Mouse (Mus musculus) hindbrain, postnatal 0 days (tissue): ENCODE measurements around the gene Ahsg. TPM values are rescaled to one million over a fixed set of nuclear protein-coding genes. Genes with fewer than 3 reads are reported as not detected.

Experiments
- ATAC-seq: fragments of 200-750 bp; cut with Nextera tagmentation; 2 replicates; pipeline ENCODE4 v1.8.0; 2017; ENCODE audit warnings: mild to moderate bottlenecking, moderate TSS enrichment, moderate library complexity
- DNase-seq: peaks from one replicate; pipeline ENCODE4 v3.0.0-alpha.2; 2015; ENCODE audit warnings: low spot score
- H3K27ac ChIP-seq: fragments of 300-500 bp; sonication (generic); 2 replicates; pipeline ENCODE4 v1.5.1; 2014; ENCODE audit warnings: mild to moderate bottlenecking
- H3K27me3 ChIP-seq: fragments of 300-500 bp; sonication (generic); 2 replicates; pipeline ENCODE4 v1.6.1; 2014; ENCODE audit warnings: low read length, mixed read lengths; ENCODE audit not compliant: insufficient read depth
- H3K36me3 ChIP-seq: fragments of 300-500 bp; sonication (generic); 2 replicates; pipeline ENCODE4 v1.6.1; 2014; ENCODE audit warnings: low read length, mixed read lengths; ENCODE audit not compliant: insufficient read depth
- H3K4me1 ChIP-seq: fragments of 300-500 bp; sonication (generic); 2 replicates; pipeline ENCODE4 v1.6.1; 2014; ENCODE audit warnings: antibody characterized with exemption, low read length, mixed read lengths; ENCODE audit not compliant: insufficient read depth
- H3K4me2 ChIP-seq: fragments of 300-500 bp; sonication (generic); 2 replicates; pipeline ENCODE4 v1.6.1; 2014; ENCODE audit warnings: low read depth, mild to moderate bottlenecking, low read length, moderate library complexity, mixed read lengths
- H3K4me3 ChIP-seq: fragments of 300-500 bp; sonication (generic); 2 replicates; pipeline ENCODE4 v1.5.1; 2014; ENCODE audit warnings: low read length
- H3K9ac ChIP-seq: fragments of 300-500 bp; sonication (generic); replicated peaks from 2 replicates; pipeline ENCODE4 v1.6.1; 2014; ENCODE audit warnings: mild to moderate bottlenecking, low read length, moderate library complexity, mixed read lengths
- H3K9me3 ChIP-seq: fragments of 300-500 bp; sonication (generic); 2 replicates; pipeline ENCODE4 v1.6.1; 2016; ENCODE audit warnings: low read length, mixed read lengths
- CTCF ChIP-seq: IDR thresholded peaks from 2 replicates; pipeline ENCODE4 v1.5.1; 2016; ENCODE audit warnings: antibody characterized with exemption, control low read depth, low read depth
- WGBS: fragments of 180-500 bp; shearing (Covaris S2); extraction: QIAGEN DNeasy Blood & Tissue Kit; methylation state at CpG from one replicate; pipeline ENCODE4 v1.1.7; 2014; 5-methylcytosine and 5-hydroxymethylcytosine counted together
- polyA plus RNA-seq: library from polyadenylated mRNA; unstranded; fragments of >200 nt; fragmentation: Nextera tagmentation; extraction: Ambion mirVana; gene quantifications from 2 replicates; pipeline ENCODE4 v1.2.1, GENCODE M21; 2015
- total RNA-seq: library from RNA; depleted of rRNA; stranded (reverse); fragments of >200 nt; gene quantifications from 2 replicates; pipeline ENCODE4 v1.2.3, GENCODE M21; 2014

Ahsg gene
- total and polyA plus RNA-seq, 2 experiments from 2014 or later: not detected

DNA sequence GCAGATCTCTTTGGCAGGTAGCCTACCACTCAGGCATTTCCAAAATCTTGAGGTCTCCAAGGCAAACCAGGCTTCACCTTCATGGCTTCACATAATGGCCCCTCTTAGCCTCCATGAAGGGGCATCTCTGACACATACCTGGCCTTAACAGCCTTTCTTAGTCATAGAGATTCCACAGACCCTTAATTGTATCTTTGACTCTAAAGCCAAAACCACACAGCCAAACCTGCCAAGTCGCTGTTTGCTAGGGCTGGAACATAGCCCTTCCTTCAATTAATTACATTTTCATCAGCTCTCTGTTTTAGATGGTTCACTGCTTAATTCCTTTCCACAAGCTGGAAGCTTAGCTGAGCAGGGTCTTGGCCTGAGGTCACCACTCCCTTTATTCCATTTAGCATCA lies 42.7 kb upstream of the Ahsg start:
- Histone ChIP-seq H3K9me3 (no peaks in the 10 kb centered on the region), H3K27ac (no peak overlapping the region), H3K4me2 (no peak overlapping the region), H3K27me3 (no peaks in the 10 kb centered on the region), H3K4me1 (0 out of 2 replicates have a peak, but pooled peaks cover 7% of the 10 kb centered on the region), H3K4me3 (no peak overlapping the region), H3K36me3 (no peaks in the 10 kb centered on the region; the same call in 1 of the 2 replicates), H3K9ac (no peak overlapping the region)
- DNase-seq (no peak), ATAC-seq (no peak)
- WGBS: 72% methylated on average over 1 of the region's 1 CpGs
- no peak for TF ChIP-seq CTCF

DNA sequence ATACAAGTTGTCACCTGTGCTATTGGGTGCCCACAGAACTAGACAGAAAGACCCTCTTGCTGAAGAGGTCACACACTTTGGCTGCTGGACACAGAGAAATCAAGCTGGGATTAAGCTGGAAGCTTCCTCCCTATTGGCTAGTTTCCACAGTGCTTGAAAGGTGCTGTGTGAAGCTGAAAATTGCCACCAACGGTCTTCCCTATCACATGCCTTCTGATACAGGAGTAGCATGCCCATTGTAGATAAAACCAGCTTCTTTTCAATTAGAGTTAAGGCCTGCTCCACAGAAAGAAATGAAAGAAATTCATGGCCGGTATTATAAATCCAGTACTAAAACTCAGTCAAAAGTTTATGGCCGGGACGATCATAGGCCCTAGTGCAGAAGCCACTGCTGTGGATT lies 38.4 kb upstream of the Ahsg start:
- no peak for DNase-seq
- Histone ChIP-seq H3K36me3 (no peaks in the 10 kb centered on the region; the same call in 1 of the 2 replicates), H3K4me1 (peaks cover 6% of the 10 kb centered on the region; the same call in 1 of the 2 replicates), H3K4me2 (no peak overlapping the region), H3K9ac (no peak overlapping the region), H3K9me3 (no peaks in the 10 kb centered on the region), H3K27ac (no peak overlapping the region), H3K27me3 (no peaks in the 10 kb centered on the region), H3K4me3 (no peak overlapping the region)
- whole genome bisulfite sequencing: 96% methylated on average over 4 of the region's 4 CpGs
- ATAC-seq: no peak
- TF ChIP-seq CTCF: no peak

DNA sequence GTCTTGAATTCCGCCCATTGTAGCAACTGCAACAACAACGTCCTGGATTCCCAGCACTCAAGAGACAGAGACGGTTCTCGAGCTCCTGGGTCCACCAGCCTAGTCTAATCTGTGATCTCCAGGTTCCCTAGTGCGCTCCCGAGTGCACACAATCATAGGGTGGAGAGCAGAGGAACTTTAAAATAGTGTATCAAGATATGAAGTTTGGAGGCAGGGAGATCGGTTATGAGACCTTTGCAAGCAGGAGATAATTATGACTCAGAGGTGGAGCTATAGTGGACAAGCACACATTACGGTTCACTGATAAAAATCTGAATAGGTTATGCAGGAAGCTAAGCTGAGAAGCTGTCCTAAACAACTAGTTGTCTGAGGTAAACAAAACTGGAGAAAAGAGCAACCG lies 34.3 kb upstream of the Ahsg start:
- Histone ChIP-seq H3K4me1 (peaks cover 11% of the 10 kb centered on the region), H3K27me3 (no peaks in the 10 kb centered on the region), H3K27ac (peak overlapping the region; percentile 67; the same call in 1 of the 2 replicates), H3K9me3 (no peaks in the 10 kb centered on the region), H3K36me3 (peaks cover 6% of the 10 kb centered on the region; the same call in 1 of the 2 replicates), H3K4me3 (peak overlapping the region; percentile 99), H3K9ac (peak overlapping the region; percentile 56), H3K4me2 (peak overlapping the region; percentile 95)
- no peak for TF ChIP-seq CTCF
- no peak for ATAC-seq
- WGBS: 14% methylated on average over 9 of the region's 9 CpGs
- no peak for DNase-seq

DNA sequence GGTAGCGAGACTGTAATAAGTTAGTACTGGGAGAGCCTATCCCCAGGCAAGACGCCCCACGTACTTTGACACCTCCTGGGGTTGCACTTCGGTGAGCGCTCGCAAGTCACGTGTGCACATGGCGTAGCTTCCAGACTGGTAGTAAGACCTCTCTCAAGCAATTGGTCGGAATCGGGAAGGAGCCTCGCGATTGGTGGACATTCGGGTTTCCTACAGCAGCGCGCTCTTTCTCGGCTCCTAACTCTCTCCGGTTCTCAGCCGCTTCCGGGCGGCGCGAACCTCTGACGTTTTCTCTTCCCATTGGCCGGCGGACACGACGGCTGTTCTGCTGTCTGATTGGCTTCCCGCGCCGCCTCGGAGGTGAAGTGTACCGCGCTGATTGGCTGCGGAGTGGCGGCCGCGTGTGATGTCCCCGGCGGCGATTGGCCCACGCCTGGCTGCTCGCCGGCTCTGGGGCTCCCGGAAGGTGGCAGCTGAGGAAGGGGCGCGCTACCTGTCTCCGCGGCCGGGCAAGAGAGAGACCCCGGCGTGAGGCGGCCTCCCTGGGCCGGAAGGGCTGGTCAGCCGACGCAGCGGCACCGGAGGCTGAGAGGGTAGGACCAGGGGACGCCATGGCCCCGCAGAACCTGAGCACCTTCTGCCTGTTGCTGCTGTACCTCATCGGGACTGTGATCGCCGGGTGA lies 33.5 kb upstream of the Ahsg start, which contains the start of the genes Tbccd1 and Dnajb11:
Gene Tbccd1, minus strand, starts transcription at position 239 of the 683 bp plus-strand sequence.
Gene Dnajb11, plus strand, starts transcription at position 415 of the 683 bp plus-strand sequence.
- H3K27me3 ChIP-seq: no peaks in the 10 kb centered on the region
- DNase-seq (peak; percentile 99), ATAC-seq (peak; percentile 99)
- peak within 1 kb of the TSS; percentile 94 for H3K9ac ChIP-seq
- WGBS: under 1% methylated on average over 62 of the region's 62 CpGs
- peak within 1 kb of the TSS; percentile 95 for H3K4me2 ChIP-seq
- peak within 1 kb of the TSS; percentile 99 for H3K4me3 ChIP-seq
- peak within 1 kb of the TSS; percentile 73 for H3K27ac ChIP-seq
- peaks cover 8% of the 10 kb centered on the region; the same call in 1 of the 2 replicates for H3K36me3 ChIP-seq
- peaks cover 11% of the 10 kb centered on the region for H3K4me1 ChIP-seq
- no peak for TF ChIP-seq CTCF
- H3K9me3 ChIP-seq: no peaks in the 10 kb centered on the region

DNA sequence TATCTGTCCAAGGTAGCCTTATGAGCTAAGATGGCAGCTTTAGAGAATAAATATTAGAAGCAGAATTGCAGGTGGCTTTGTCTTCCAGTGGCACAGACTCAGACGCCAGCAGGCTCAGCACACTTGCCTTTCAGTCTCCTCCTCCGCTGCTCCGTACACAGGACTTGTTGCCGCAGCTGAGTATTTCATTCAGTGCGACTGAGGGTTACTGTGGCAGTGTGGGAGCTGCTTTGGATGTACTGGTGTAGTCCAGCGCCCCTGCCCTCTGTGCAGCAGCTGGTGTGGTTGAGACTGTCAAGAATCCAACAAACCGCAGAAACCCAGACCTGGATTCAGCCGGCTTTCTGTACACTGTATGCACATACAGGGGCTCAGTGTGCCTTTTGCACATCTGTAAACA lies 18.7 kb upstream of the Ahsg start:
- no peak for TF ChIP-seq CTCF
- 88% methylated on average over 8 of the region's 8 CpGs for WGBS
- Histone ChIP-seq H3K27ac (no peak overlapping the region), H3K36me3 (peaks cover 58% of the 10 kb centered on the region), H3K27me3 (no peaks in the 10 kb centered on the region), H3K9me3 (no peaks in the 10 kb centered on the region), H3K4me1 (no peaks in the 10 kb centered on the region), H3K9ac (no peak overlapping the region), H3K4me2 (no peak overlapping the region), H3K4me3 (no peak overlapping the region)
- no peak for DNase-seq
- ATAC-seq: peak; percentile 73

DNA sequence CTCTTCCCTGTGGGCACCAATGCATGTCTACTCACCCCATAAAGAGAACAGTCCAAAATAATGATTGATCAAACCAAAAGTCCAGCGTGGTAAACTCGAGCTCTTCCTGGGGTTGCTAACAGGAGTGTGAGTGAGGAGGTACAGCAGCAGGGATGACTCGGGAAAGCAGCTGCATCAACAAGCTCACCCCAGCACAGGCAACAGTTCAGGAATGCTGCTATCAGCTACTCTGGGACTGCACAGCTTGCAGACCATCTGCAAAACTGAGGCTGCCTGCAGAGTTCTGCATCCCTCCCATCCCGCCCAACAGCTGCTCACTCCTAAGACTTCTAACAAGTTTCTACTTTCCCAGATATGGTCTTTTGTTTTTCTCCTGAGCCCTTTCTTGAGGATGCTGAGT lies 17.7 kb upstream of the Ahsg start:
- Histone ChIP-seq H3K4me1 (no peaks in the 10 kb centered on the region), H3K36me3 (peaks cover 50% of the 10 kb centered on the region), H3K27me3 (no peaks in the 10 kb centered on the region), H3K9me3 (no peaks in the 10 kb centered on the region), H3K27ac (no peak overlapping the region), H3K4me2 (no peak overlapping the region), H3K4me3 (no peak overlapping the region), H3K9ac (no peak overlapping the region)
- TF ChIP-seq CTCF: no peak
- DNase-seq (no peak), ATAC-seq (no peak)
- WGBS: 71% methylated on average over 4 of the region's 4 CpGs
